Mouse (Mus musculus) large intestine, adult 2 months (tissue): ENCODE results near the gene Prg3. TPM values are rescaled to one million over a fixed set of nuclear protein-coding genes. Genes with fewer than 3 reads are reported as not detected.

Source experiments
- DNase-seq: peaks from one replicate; pipeline ENCODE4 v3.0.0-alpha.2; 2012; ENCODE audit warnings: low read depth, low spot score
- WGBS: fragments of 180-500 bp; shearing (Covaris S2); methylation state at CpG from one replicate; pipeline ENCODE4 v1.1.7; 2018; 5-methylcytosine and 5-hydroxymethylcytosine counted together
- polyA plus RNA-seq: library from polyadenylated mRNA; depleted of rRNA; stranded (reverse); fragments of >200 nt; gene quantifications from 2 replicates; pipeline ENCODE4 v1.2.3, GENCODE M21; 2012

Gene Prg3
- polyA plus RNA-seq, 1 experiment = not detected

DNA sequence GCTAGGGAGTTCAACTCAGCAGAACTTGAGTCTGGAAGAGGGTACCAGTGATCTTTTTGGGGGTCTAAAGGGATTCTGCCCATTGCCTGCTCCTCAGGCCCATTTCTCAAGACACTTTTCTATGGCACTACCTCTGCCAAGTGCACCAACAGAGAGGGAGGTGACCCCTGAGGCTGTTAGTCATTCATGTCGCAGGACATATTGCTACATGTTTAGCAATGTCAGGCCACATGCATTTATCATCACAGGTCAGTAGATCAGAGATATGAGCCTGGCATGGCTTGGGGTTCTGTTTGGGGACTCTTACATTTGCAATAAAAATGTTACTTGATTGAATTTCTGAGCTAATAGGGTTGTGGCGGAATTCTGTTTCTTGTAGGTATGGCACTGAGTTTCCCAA, 12.4 kb upstream of the Prg3 start:
- no peak for DNase-seq
- WGBS = 98% methylated on average over 2 of the region's 2 CpGs

DNA sequence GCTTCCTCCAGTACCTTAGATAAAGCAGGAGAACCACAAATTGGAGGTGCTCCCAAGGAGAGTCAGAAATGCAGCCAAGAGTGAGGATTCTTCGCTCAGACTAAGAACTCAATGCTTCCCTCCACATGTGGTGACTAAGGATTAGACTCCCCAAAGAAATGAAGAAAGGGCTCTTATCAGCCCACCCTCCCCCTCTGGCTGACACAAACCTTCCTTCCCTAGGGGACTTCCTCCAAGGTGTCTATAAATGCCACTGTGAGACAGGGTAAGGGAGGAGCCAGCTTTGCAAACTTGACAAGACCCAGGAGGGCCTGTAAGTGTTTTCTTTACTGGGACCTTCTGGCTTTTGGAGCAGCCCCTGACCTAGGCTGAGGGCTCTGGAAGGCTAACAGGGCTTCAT, 7.8 kb upstream of the Prg3 start, which contains the start of gene Prg2:
Gene Prg2, plus strand, starts transcription at position 274 of the 400 bp plus-strand sequence.
- no peak for DNase-seq
- WGBS = 65% methylated on average over 1 of the region's 1 CpGs

DNA sequence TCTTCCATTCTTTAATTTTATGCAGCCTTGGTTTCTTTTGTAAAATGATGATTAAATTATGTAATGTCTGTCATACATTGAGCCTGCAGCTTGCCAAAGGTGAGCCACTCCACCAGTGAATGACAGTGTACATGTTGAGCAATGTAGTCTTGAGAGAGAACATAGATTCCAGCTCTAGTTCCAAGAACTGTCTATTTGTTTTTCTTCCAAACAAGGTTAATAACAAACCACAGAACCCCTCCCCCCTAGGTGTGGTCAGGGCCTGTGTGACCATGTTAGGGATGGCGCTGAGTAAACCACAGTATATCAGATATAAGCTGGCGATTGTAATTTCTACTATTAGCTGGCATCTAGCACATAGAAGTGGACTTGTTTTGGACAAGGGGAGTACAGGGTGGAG, 8.4 kb downstream of the Prg3 start:
- no peak for DNase-seq
- WGBS = 64% methylated on average over 2 of the region's 2 CpGs

- WGBS = 69% methylated on average over 3 of the region's 3 CpGs
- no peak for DNase-seq
Measured at GRCm38 (mm10) chr2:84999486-85000181, 11.6 kb downstream of the Prg3 start.

GRCm38 (mm10) chr2:85001497-85001896, 13.5 kb downstream of the Prg3 start:
- DNase-seq = no peak
- 69% methylated on average over 13 of the region's 13 CpGs for WGBS

- DNase-seq = no peak
- WGBS = 74% methylated on average over 8 of the region's 8 CpGs
Measured at GRCm38 (mm10) chr2:85002575-85002974, 14.6 kb downstream of the Prg3 start.

DNA sequence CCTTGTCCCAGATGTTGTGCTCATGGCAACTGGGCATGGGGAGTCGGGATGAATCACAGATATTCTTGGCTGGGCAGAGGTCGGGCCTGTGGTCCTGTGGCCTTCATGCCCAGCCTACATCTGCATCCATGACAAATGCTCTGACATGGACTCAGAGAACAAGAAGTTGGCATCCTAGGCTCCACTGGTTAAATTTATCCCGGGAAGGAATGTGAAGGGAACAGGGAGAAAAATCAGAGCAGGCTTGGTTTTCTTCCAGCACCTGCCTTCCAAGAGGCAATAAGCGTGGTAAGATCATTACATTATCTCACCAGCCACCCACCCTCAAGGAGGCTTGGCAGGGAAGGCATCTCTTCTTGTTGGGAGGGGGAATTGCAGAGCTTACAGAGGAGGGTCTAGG, 16.3 kb downstream of the Prg3 start:
- WGBS = 81% methylated on average over 4 of the region's 4 CpGs
- no peak for DNase-seq

DNA sequence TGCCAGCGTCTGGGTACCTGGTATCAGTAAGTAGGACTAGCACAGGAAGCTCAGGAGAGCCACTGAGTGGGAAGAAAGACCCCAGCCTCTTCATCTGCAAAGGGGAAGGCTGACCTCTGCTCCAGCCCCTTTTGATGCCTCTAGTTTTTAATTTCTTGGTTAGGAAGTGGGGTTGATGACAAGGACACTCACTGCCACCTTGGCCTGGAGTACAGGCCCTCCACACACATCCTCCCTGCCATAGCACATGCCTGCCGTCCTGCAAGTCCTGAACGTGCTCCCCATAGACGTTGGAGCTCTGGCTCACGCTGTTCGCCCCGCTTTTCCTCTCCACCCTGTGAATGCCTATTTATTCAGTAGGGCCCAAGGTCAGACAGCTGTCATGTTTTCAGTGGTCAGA, 18.6 kb downstream of the Prg3 start:
- WGBS = 85% methylated on average over 7 of the region's 7 CpGs
- DNase-seq = no peak

DNA sequence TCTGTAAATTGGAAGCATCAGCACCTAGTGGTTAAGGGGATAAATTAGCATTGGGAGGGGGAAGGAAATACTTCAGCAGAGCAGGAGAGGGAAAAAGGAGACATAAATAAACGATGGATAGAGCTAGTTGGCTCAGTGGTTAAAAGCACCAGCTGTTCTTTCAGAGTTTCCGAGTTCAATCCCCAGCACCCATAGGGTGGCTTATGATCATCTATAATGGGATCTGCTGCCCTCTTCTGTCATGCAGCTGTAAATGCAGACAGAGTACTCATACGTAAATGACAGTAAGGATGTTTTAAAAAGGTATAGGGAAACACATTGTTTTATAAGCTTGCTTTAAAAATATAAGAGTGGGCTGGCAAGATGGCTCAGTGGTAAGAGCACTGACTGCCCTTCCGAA, 19.7 kb downstream of the Prg3 start:
- no peak for DNase-seq
- WGBS = 22% methylated on average over 4 of the region's 4 CpGs

GRCm38 (mm10) chr2:85009212-85009611, 21.2 kb downstream of the Prg3 start:
- 31% methylated on average over 2 of the region's 2 CpGs for WGBS
- no peak for DNase-seq

GRCm38 (mm10) chr2:85011906-85012604, 24.0 kb downstream of the Prg3 start:
- DNase-seq = no peak
- 27% methylated on average over 9 of the region's 9 CpGs for WGBS

GRCm38 (mm10) chr2:85012679-85013078, 24.7 kb downstream of the Prg3 start:
- DNase-seq = no peak
- WGBS = 88% methylated on average over 14 of the region's 14 CpGs

DNA sequence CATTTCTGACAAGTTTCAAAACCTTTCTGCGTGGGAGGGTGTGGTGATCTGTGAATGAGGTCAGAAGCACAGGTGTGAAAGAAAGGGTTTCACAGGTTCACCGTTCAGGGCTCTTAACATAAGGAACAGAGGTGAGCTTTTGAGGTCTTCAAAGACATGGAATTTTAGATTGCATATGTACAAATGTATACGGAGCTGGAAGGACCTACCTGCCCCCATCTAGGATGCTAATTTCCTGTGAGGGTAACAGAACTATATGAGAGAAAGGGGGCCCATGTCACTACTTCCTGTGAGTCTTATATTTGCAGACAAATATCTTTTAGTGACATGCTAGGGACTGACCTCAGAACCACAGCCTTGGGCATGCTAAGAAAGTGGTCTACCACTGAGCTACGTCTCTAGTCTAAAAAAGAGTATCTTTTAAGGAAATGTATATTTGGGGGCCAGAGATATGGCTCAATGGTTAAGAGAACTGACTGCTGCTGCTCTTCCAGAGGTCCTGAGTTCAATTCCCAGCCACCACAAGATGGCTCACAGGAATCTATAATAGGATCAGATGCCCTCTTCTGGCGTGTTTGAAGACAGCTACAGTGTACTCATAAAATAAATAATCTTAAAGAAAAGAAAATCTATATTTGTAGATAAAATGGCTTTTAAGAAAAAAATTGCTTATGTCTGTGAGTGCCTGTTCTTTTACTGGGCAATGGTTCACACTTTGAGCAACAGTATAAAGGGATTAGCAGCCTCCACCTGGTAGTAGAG, 26.0 kb downstream of the Prg3 start:
- WGBS = 70% methylated on average over 5 of the region's 5 CpGs
- DNase-seq = no peak

DNA sequence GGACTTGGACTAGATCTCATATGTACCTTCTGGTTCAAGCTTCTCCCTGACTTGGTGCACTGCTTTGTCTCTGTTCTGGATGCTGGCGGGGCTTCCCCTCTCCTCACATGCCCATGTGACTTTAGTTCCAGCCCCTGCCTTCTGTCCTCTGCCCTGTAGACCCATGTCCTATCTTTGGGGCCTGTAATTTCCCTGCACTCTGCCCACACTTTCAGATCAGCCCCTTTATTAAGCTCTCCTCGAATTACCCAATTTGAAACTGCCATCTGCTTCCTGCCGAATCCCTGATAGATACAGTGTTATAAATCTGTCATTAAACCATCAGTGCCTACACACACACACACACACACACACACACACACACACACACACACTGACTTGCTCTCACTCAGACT, 26.6 kb downstream of the Prg3 start:
- 43% methylated on average over 3 of the region's 3 CpGs for WGBS
- no peak for DNase-seq

GRCm38 (mm10) chr2:85022043-85022442, 34.0 kb downstream of the Prg3 start:
- DNase-seq = no peak
- WGBS = 29% methylated on average over 4 of the region's 4 CpGs

GRCm38 (mm10) chr2:85026178-85026577, 38.2 kb downstream of the Prg3 start:
- DNase-seq = no peak
- WGBS = 83% methylated on average over 3 of the region's 3 CpGs

- no peak for DNase-seq
- WGBS = 69% methylated on average over 5 of the region's 5 CpGs
Measured at GRCm38 (mm10) chr2:85027281-85027680, 39.3 kb downstream of the Prg3 start.

- WGBS = 15% methylated on average over 6 of the region's 6 CpGs
- no peak for DNase-seq
Measured at GRCm38 (mm10) chr2:85029897-85030296, 41.9 kb downstream of the Prg3 start.

DNA sequence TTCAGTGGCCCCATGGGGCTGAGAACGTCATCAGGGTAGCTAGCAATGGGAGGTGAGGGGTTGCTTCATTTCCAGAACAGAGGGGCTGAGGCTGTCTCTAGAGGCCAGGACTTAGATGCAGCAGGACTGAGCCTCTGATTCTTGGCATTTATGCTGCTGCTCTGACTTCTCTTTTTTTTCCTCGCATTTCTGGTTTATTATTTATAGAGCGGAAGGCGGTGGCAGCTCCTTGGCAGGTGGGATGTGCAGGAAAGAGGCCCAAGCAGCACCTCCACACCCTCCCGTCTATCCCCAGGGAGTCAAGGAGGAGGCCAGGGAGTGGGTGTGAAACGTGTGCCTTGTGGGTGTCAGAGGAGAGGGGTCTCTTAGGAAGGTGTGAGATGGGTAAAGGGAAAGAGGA, 43.0 kb downstream of the Prg3 start:
- no peak for DNase-seq
- WGBS = 33% methylated on average over 6 of the region's 6 CpGs

DNA sequence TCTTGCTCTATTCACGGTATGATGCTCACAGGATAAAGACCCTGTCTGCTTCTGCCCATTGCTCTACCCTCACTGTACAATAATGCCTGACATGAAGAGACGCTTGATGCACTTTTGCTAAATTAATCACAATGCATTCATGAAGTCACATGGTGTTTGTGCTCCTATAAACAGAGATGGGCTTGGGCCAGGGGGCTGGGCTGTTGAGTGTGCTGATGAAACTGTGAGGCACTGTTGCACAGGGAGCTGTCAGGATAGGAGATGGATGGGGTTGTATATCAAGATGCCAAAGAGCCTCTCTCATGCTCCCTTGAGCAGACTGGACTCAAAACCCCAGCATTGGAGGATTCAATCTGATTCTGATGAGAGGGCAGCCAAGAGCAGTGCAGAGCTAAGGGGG, 45.1 kb downstream of the Prg3 start:
- no peak for DNase-seq
- 92% methylated on average over 2 of the region's 2 CpGs for WGBS

DNA sequence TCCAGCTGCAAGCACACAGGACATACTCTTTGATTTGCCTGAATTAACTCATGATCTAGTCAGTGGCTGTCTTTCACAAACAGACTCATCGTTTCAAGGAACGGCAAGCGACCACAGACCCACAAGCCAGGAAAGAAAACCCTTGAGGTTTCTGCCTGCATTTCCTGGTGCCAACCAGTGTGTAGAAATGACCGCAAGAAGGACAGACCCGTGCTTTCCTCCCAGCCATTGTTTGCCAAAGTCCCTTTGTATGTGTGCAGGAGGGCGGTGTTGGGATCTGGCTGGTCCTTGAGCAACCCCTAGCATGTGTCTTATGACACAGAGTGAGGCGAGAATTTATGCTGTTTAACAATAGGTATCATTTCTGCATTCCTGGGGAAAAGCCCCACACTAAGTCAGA, 46.2 kb downstream of the Prg3 start:
- 77% methylated on average over 7 of the region's 7 CpGs for WGBS
- DNase-seq = no peak
